Mouse (Mus musculus) myocyte (in vitro differentiated cells): ENCODE measurements around the gene Rap1gap2.

Experiments
- CEBPB ChIP-seq: IDR thresholded peaks from 2 replicates; pipeline ENCODE4 v1.6.1; 2011; ENCODE audit warnings: mild to moderate bottlenecking, moderate library complexity; ENCODE audit not compliant: poor library complexity, insufficient read depth, severe bottlenecking
- E2F4 ChIP-seq: IDR thresholded peaks from one replicate; pipeline ENCODE4 v1.6.1; 2011; ENCODE audit warnings: mild to moderate bottlenecking, control low read depth, moderate library complexity; ENCODE audit not compliant: insufficient read depth
- MYOG ChIP-seq, 3 experiments: IDR thresholded peaks; one replicate each; pipeline ENCODE4 v1.6.1; 2011; ENCODE audit warnings: control low read depth in 2 of 3, low read depth in 2 of 3, mild to moderate bottlenecking in 2 of 3; ENCODE audit not compliant: insufficient read length in 2 of 3, control insufficient read depth in 1 of 3, insufficient read depth in 1 of 3
- POLR2A ChIP-seq: IDR thresholded peaks from one replicate; pipeline ENCODE4 v1.6.1; 2011; ENCODE audit warnings: low read depth, mild to moderate bottlenecking, control low read depth, moderate library complexity; ENCODE audit not compliant: insufficient read length
- POLR2AphosphoS2 ChIP-seq: IDR thresholded peaks from one replicate; pipeline ENCODE4 v1.6.1; 2011; ENCODE audit warnings: low read depth, control low read depth; ENCODE audit not compliant: insufficient read length
- REST ChIP-seq: IDR thresholded peaks from one replicate; pipeline ENCODE4 v1.6.1; 2011; ENCODE audit warnings: mild to moderate bottlenecking, control low read depth, moderate library complexity; ENCODE audit not compliant: insufficient read depth, insufficient read length
- TCF12 ChIP-seq: IDR thresholded peaks from one replicate; pipeline ENCODE4 v1.6.1; 2011; ENCODE audit warnings: mild to moderate bottlenecking, control low read depth; ENCODE audit not compliant: poor library complexity, insufficient read depth, severe bottlenecking
- USF1 ChIP-seq: IDR thresholded peaks from one replicate; pipeline ENCODE4 v1.6.1; 2011; ENCODE audit warnings: low read depth, mild to moderate bottlenecking, control low read depth, moderate library complexity

DNA sequence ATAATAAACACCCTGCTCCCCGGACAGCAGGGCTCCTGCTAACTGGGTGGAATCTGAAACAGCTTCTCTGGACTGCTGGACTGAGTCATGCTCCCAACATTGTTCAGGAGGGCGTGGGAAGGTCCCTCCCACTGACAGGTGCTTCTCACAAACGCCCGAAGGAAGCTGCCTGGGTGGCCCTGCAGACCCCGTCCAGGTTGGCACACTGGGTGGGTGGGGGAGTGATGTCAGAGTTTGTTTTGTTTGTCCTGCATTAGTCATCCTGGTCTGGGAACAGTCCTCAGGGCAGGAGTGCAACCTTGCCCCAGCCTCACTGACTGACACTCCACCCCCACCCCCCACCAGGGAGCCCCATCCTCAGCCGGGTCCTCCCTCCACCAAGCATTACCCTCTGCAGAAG lies 171.5 kb downstream of the Rap1gap2 start:
- TF ChIP-seq POLR2AphosphoS2 (no peak), POLR2A (no peak), E2F4 (no peak), REST (no peak), MYOG (IDR thresholded peaks at IDR 0.05; ENCODE audit: control insufficient read depth in 1 of 3, insufficient read depth in 1 of 3, insufficient read length in 2 of 3, low read depth in 2 of 3) (peak; percentile 71 to 96 (median 76)), TCF12 (peak; percentile 61), CEBPB (no peak), USF1 (no peak)
